Mouse (Mus musculus) forebrain, postnatal 0 days (tissue): Measurements from ENCODE around the gene Dnah6. TPM values are rescaled to one million over a fixed set of nuclear protein-coding genes. Genes with fewer than 3 reads are reported as not detected.
A peak's percentile ranks its signal among the peaks of the same experiment; 100 is the strongest.

Source experiments
- ATAC-seq: fragments of 200-750 bp; cut with Nextera tagmentation; 2 replicates; pipeline ENCODE4 v1.8.0; 2017; ENCODE audit warnings: mild to moderate bottlenecking, moderate library complexity
- DNase-seq: peaks from one replicate; pipeline ENCODE4 v3.0.0-alpha.2; 2015
- H3K27ac ChIP-seq: fragments of 300-500 bp; sonication (generic); 2 replicates; pipeline ENCODE4 v1.5.1; 2014; ENCODE audit warnings: low read depth, mild to moderate bottlenecking, antibody characterized with exemption, low read length, moderate library complexity, mixed read lengths
- H3K27me3 ChIP-seq: fragments of 300-500 bp; sonication (generic); 2 replicates; pipeline ENCODE4 v1.6.1; 2014; ENCODE audit warnings: mild to moderate bottlenecking, low read length, mixed read lengths; ENCODE audit not compliant: insufficient read depth
- H3K36me3 ChIP-seq: fragments of 300-500 bp; sonication (generic); 2 replicates; pipeline ENCODE4 v1.6.1; 2014; ENCODE audit warnings: mild to moderate bottlenecking, moderate library complexity; ENCODE audit not compliant: insufficient read depth
- H3K4me1 ChIP-seq: fragments of 300-500 bp; sonication (generic); 2 replicates; pipeline ENCODE4 v1.6.1; 2014; ENCODE audit warnings: antibody characterized with exemption; ENCODE audit not compliant: insufficient read depth
- H3K4me2 ChIP-seq: fragments of 300-500 bp; sonication (generic); 2 replicates; pipeline ENCODE4 v1.6.1; 2014; ENCODE audit warnings: low read depth, mild to moderate bottlenecking, moderate library complexity
- H3K4me3 ChIP-seq: fragments of 300-500 bp; sonication (generic); 2 replicates; pipeline ENCODE4 v1.5.1; 2014; ENCODE audit warnings: low read depth, low read length, mixed read lengths
- H3K9ac ChIP-seq: fragments of 300-500 bp; sonication (generic); 2 replicates; pipeline ENCODE4 v1.6.1; 2014; ENCODE audit warnings: mild to moderate bottlenecking
- H3K9me3 ChIP-seq: fragments of 300-500 bp; sonication (generic); 2 replicates; pipeline ENCODE4 v1.6.1; 2016; ENCODE audit warnings: low read length
- CTCF ChIP-seq: sonication (generic); IDR thresholded peaks from 2 replicates; pipeline ENCODE4 v1.5.1; 2016; ENCODE audit warnings: antibody characterized with exemption, control low read depth, low read depth
- WGBS: fragments of 180-500 bp; shearing (Covaris S2); extraction: QIAGEN DNeasy Blood & Tissue Kit; methylation state at CpG from one replicate; pipeline ENCODE4 v1.1.7; 2014; 5-methylcytosine and 5-hydroxymethylcytosine counted together
- polyA plus RNA-seq: library from polyadenylated mRNA; unstranded; fragments of >200 nt; fragmentation: Nextera tagmentation; extraction: Ambion mirVana; gene quantifications from 2 replicates; pipeline ENCODE4 v1.2.1, GENCODE M21; 2015
- total RNA-seq: library from RNA; depleted of rRNA; stranded (reverse); fragments of >200 nt; gene quantifications from 2 replicates; pipeline ENCODE4 v1.2.3, GENCODE M21; 2014

Gene Dnah6
- total and polyA plus RNA-seq, 2 experiments from 2014 or later = 0.44 to 1.8 TPM

DNA sequence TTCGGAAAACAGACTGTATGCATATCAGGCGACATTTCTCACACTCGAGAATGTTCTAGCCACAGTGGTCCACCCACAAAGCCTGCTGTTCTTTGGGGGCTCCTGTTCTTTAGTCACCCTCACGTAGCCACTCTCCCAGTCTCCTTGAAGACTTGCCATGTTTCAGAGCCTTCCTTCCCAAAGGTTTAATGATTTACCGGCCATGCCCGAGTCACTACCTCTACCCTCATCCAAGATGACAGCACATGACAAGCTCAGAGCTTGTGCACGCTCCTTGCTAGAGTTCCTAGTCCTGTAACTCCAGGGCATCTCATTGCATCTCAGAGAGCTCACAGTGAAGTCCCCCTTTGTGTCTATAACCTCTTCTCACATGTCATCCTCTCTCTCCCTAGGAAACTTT lies 174.2 kb downstream of the Dnah6 start:
- DNase-seq (no peak), ATAC-seq (no peak)
- 90% methylated on average over 7 of the region's 7 CpGs for WGBS
- no peak overlapping the region for H3K27ac ChIP-seq
- no peaks in the 10 kb centered on the region for H3K36me3 ChIP-seq
- no peaks in the 10 kb centered on the region for H3K9me3 ChIP-seq
- H3K27me3 ChIP-seq = no peaks in the 10 kb centered on the region
- no peak overlapping the region for H3K4me2 ChIP-seq
- H3K9ac ChIP-seq = no peak overlapping the region
- no peaks in the 10 kb centered on the region for H3K4me1 ChIP-seq
- H3K4me3 ChIP-seq = no peak overlapping the region
- TF ChIP-seq CTCF = no peak

DNA sequence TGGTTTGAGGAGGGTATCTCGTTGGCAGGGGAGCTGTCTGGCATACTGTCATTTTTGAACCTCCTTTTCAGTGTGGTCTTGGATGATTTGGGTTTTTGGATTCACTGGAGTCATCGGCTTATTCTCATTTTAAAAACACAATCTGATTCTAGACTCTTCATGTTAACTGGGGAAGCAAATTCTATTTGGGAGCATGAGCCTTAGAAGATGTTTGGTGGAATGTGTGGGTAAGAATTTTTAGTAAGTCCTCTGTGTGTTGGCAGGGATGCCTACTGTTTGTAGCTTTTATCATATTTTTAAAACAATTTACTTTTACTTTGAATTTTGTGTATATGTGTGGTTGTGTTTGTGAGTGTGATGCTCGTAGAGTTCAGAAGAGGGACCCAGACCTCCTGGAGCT lies 175.5 kb downstream of the Dnah6 start:
- DNase-seq = no peak
- H3K4me3 ChIP-seq = no peak overlapping the region
- H3K4me1 ChIP-seq = no peaks in the 10 kb centered on the region
- no peak overlapping the region for H3K4me2 ChIP-seq
- TF ChIP-seq CTCF = no peak
- no peaks in the 10 kb centered on the region for H3K36me3 ChIP-seq
- 62% methylated on average over 3 of the region's 3 CpGs for WGBS
- H3K27me3 ChIP-seq = no peaks in the 10 kb centered on the region
- H3K9ac ChIP-seq = no peak overlapping the region
- no peak for ATAC-seq
- no peak overlapping the region for H3K27ac ChIP-seq
- H3K9me3 ChIP-seq = no peaks in the 10 kb centered on the region

- H3K4me1 ChIP-seq = no peaks in the 10 kb centered on the region
- no peaks in the 10 kb centered on the region for H3K9me3 ChIP-seq
- 71% methylated on average over 6 of the region's 6 CpGs for WGBS
- DNase-seq = no peak
- no peak overlapping the region for H3K4me2 ChIP-seq
- H3K9ac ChIP-seq = no peak overlapping the region
- no peak for ATAC-seq
- no peak overlapping the region for H3K27ac ChIP-seq
- TF ChIP-seq CTCF = no peak
- H3K27me3 ChIP-seq = no peaks in the 10 kb centered on the region
- no peak overlapping the region for H3K4me3 ChIP-seq
- H3K36me3 ChIP-seq = no peaks in the 10 kb centered on the region
Measured at GRCm38 (mm10) chr6:73042278-73042677, 179.2 kb downstream of the Dnah6 start.

- no peaks in the 10 kb centered on the region for H3K36me3 ChIP-seq
- no peaks in the 10 kb centered on the region for H3K27me3 ChIP-seq
- no peaks in the 10 kb centered on the region for H3K9me3 ChIP-seq
- WGBS = 81% methylated on average over 2 of the region's 2 CpGs
- no peak overlapping the region for H3K4me2 ChIP-seq
- H3K9ac ChIP-seq = no peak overlapping the region
- H3K4me1 ChIP-seq = no peaks in the 10 kb centered on the region
- no peak for DNase-seq
- H3K27ac ChIP-seq = no peak overlapping the region
- no peak for ATAC-seq
- no peak for TF ChIP-seq CTCF
- H3K4me3 ChIP-seq = no peak overlapping the region
Measured at GRCm38 (mm10) chr6:73038291-73038690, 183.2 kb downstream of the Dnah6 start.

- DNase-seq (no peak), ATAC-seq (no peak)
- Histone ChIP-seq H3K27me3 (no peaks in the 10 kb centered on the region), H3K4me1 (no peaks in the 10 kb centered on the region), H3K4me2 (no peak overlapping the region), H3K9me3 (no peaks in the 10 kb centered on the region), H3K36me3 (no peaks in the 10 kb centered on the region), H3K9ac (no peak overlapping the region), H3K27ac (no peak overlapping the region), H3K4me3 (no peak overlapping the region)
- WGBS = 100% methylated on average over 3 of the region's 3 CpGs
- peak; percentile 13; the same call in 1 of the 2 replicates for TF ChIP-seq CTCF
Measured at GRCm38 (mm10) chr6:73028853-73029252, 192.6 kb downstream of the Dnah6 start.

- H3K36me3 ChIP-seq = no peaks in the 10 kb centered on the region
- no peaks in the 10 kb centered on the region for H3K9me3 ChIP-seq
- H3K27me3 ChIP-seq = no peaks in the 10 kb centered on the region
- H3K9ac ChIP-seq = no peak overlapping the region
- 70% methylated on average over 4 of the region's 4 CpGs for WGBS
- ATAC-seq (no peak), DNase-seq (no peak)
- H3K27ac ChIP-seq = no peak overlapping the region
- H3K4me2 ChIP-seq = no peak overlapping the region
- no peaks in the 10 kb centered on the region for H3K4me1 ChIP-seq
- TF ChIP-seq CTCF = no peak
- H3K4me3 ChIP-seq = no peak overlapping the region
Measured at GRCm38 (mm10) chr6:73027881-73028280, 193.6 kb downstream of the Dnah6 start.

GRCm38 (mm10) chr6:73026898-73027297 lies 194.6 kb downstream of the Dnah6 start:
- Histone ChIP-seq H3K4me1 (no peaks in the 10 kb centered on the region), H3K36me3 (no peaks in the 10 kb centered on the region), H3K4me3 (no peak overlapping the region), H3K4me2 (no peak overlapping the region), H3K27ac (no peak overlapping the region), H3K9ac (no peak overlapping the region), H3K9me3 (no peaks in the 10 kb centered on the region), H3K27me3 (no peaks in the 10 kb centered on the region)
- no peak for TF ChIP-seq CTCF
- 84% methylated on average over 6 of the region's 6 CpGs for WGBS
- DNase-seq (no peak), ATAC-seq (no peak)

- Histone ChIP-seq H3K4me1 (no peaks in the 10 kb centered on the region), H3K4me2 (no peak overlapping the region), H3K36me3 (no peaks in the 10 kb centered on the region), H3K27me3 (no peaks in the 10 kb centered on the region), H3K9me3 (no peaks in the 10 kb centered on the region), H3K27ac (no peak overlapping the region), H3K4me3 (no peak overlapping the region), H3K9ac (no peak overlapping the region)
- no peak for ATAC-seq
- peak; percentile 60 for TF ChIP-seq CTCF
- 3% methylated on average over 3 of the region's 3 CpGs for WGBS
- DNase-seq = peak; percentile 27
Measured at GRCm38 (mm10) chr6:73020061-73020460, 201.4 kb downstream of the Dnah6 start.
